Mouse (Mus musculus) bone marrow, adult 2 months (tissue): Measurements from ENCODE around the gene Ccdc186. TPM values are rescaled to one million over a fixed set of nuclear protein-coding genes. Genes with fewer than 3 reads are reported as not detected.

ENCODE experiments used
- H3K27ac ChIP-seq: fragments of 200-500 bp; 2 replicates; pipeline ENCODE4 v1.5.1; 2012; ENCODE audit warnings: low read depth, mild to moderate bottlenecking, control low read depth, inconsistent platforms, low read length; ENCODE audit not compliant: control insufficient read depth, poor library complexity, insufficient read depth
- H3K4me1 ChIP-seq: fragments of 200-500 bp; 2 replicates; pipeline ENCODE4 v1.6.1; 2011; ENCODE audit warnings: low read length; ENCODE audit not compliant: control insufficient read depth, insufficient read depth
- H3K4me3 ChIP-seq: fragments of 200-500 bp; replicated peaks from 2 replicates; pipeline ENCODE3; 2011; ENCODE audit warnings: mild to moderate bottlenecking, low read depth, low read length, control low read depth; ENCODE audit not compliant: control insufficient read depth
- CTCF ChIP-seq: fragments of 200-500 bp; IDR thresholded peaks from 2 replicates; pipeline ENCODE4 v1.5.1; 2011; ENCODE audit warnings: low read length, control low read depth; ENCODE audit not compliant: control insufficient read depth, insufficient read depth
- POLR2A ChIP-seq: fragments of 200-500 bp; IDR thresholded peaks from 2 replicates; pipeline ENCODE4 v1.6.1; 2011; ENCODE audit warnings: low read depth, mild to moderate bottlenecking, control low read depth, low read length, borderline replicate concordance; ENCODE audit not compliant: control insufficient read depth
- WGBS: fragments of 180-500 bp; shearing (Covaris S2); methylation state at CpG from one replicate; pipeline ENCODE4 v1.1.7; 2018; 5-methylcytosine and 5-hydroxymethylcytosine counted together
- polyA plus RNA-seq: library from polyadenylated mRNA; stranded (reverse); fragments of >200 nt; gene quantifications from 2 replicates; pipeline ENCODE4 v1.2.4, GENCODE M21; 2011; ENCODE audit warnings: low replicate concordance; ENCODE audit not compliant: missing spikeins, insufficient read depth, insufficient read length

Ccdc186 gene
- polyA plus RNA-seq, 1 experiment = 11.6 TPM

- Histone ChIP-seq H3K4me3 (no peak overlapping the region), H3K27ac (no peak overlapping the region), H3K4me1 (peaks cover under 1% of the 10 kb centered on the region; the same call in 1 of the 2 replicates)
- 65% methylated on average over 4 of the region's 4 CpGs for WGBS
- TF ChIP-seq POLR2A (no peak), CTCF (no peak)
Observed at GRCm38 (mm10) chr19:56750709-56751108, 71.3 kb downstream of the Ccdc186 start.

DNA sequence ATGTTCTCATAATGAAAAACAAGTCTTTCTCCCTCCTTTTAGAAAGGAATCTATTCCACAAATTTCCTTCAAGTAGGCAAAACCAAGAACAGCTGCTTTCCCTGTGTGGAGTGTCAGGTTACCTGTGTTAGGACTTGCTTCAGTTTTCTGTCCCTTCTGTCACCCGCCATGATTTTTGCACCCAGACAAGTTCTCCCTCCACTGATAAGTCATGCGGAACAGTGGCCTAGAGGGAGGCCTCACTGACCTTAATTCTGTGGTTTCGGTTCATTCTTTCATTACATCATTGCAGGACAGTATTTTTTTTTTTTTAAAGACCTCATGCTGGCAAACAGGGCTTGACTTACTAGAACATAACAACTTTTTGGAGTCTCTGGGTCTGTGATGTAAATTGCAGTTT, 72.6 kb downstream of the Ccdc186 start:
- Histone ChIP-seq H3K4me1 (no peaks in the 10 kb centered on the region; the same call in 1 of the 2 replicates), H3K4me3 (no peak overlapping the region), H3K27ac (no peak overlapping the region)
- TF ChIP-seq CTCF = no peak
- TF ChIP-seq POLR2A = no peak
- WGBS = 54% methylated on average over 3 of the region's 3 CpGs

DNA sequence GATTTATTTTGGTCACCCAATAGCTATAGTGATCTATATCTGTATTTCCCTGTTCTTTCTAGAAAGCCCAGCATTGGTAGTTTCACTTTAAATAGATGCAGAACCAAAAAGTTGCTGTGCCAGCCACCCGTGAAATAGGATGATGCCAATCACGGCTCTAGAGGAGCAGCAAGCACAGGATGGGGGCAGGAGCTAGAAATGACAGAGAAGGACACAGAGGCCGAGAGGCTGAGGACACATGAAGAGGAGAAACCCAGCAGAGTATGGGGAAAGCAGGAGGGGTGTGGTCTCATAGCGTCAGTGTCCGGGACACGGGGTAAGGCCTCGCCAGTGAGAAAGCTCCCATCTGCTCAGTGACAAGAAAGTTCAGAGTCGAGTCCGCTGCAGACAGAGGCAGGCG, 74.1 kb downstream of the Ccdc186 start:
- 75% methylated on average over 10 of the region's 10 CpGs for WGBS
- H3K27ac ChIP-seq = no peak overlapping the region
- no peaks in the 10 kb centered on the region; the same call in 1 of the 2 replicates for H3K4me1 ChIP-seq
- TF ChIP-seq CTCF (no peak), POLR2A (no peak)
- H3K4me3 ChIP-seq = no peak overlapping the region

DNA sequence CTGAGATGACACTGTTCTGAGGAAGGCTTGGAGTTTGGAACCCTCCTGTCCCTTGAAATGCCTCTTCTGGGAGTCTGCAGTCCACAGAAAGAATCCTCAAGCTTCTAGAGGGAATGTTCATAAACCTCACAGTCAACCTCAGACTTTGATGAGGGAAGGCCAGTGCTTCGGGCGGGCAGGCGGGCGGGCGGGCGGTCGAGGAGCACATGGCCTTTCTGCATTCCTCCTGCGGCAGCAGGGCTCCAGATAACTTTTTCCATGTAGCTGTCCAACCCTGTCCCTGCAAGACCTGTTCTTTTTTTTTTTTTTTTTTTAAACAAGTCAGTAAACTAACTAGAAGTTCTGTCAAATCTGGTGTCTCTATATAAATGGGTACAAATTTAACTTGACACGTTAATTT, 75.4 kb downstream of the Ccdc186 start:
- 94% methylated on average over 9 of the region's 9 CpGs for WGBS
- no peak overlapping the region for H3K4me3 ChIP-seq
- no peaks in the 10 kb centered on the region; the same call in 1 of the 2 replicates for H3K4me1 ChIP-seq
- no peak overlapping the region for H3K27ac ChIP-seq
- no peak for TF ChIP-seq POLR2A
- TF ChIP-seq CTCF = no peak

DNA sequence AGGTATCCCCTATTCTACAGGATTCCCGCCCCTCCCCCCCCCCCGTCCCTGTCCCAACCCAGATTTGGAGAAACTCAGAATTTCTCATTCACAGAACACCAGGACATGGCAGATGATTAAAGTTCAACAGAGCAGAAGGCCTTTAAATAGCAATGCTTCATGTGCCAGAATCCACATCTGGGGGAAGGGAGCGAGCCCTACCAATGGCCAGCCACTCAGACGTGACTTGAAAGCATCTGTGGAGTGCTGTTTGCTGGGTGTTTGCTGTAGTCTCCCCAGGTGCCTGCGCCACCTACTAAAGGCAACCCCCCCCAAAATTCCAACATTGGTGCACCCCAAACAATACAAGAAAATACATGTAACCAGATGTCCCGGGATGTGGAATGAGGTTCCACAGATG, 76.5 kb downstream of the Ccdc186 start:
- no peak for TF ChIP-seq CTCF
- TF ChIP-seq POLR2A = no peak
- Histone ChIP-seq H3K4me1 (no peaks in the 10 kb centered on the region; the same call in 1 of the 2 replicates), H3K4me3 (no peak overlapping the region), H3K27ac (no peak overlapping the region)
- WGBS = 82% methylated on average over 6 of the region's 6 CpGs

DNA sequence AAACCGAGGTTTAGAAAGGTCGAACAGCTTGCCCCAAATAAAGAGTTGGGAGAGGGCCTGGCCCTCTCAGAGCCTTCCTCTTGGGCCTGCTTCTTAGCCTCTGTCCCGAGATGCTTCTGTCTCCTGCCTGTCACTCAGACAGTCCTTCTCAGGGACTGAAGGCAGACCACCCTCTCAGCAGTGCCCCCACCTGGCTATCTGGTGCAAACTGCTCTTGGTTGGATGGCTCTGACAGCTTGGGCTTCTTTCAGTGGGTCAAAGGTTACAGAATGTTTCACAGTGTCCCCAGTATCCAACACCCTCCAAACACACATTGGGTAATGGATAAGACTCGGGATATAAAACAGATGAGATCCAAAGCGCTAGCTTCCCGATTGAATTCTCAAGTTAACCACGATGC, 76.9 kb downstream of the Ccdc186 start:
- WGBS = 73% methylated on average over 7 of the region's 7 CpGs
- H3K4me1 ChIP-seq = no peaks in the 10 kb centered on the region; the same call in 1 of the 2 replicates

More for the DNA sequence above, 76.9 kb downstream of the Ccdc186 start:
- TF ChIP-seq CTCF = no peak
- TF ChIP-seq POLR2A = no peak
- no peak overlapping the region for H3K4me3 ChIP-seq
- H3K27ac ChIP-seq = no peak overlapping the region

Other genes with a start within 250 kb of the Ccdc186 start
- gene Adrb1, start 100.0 kb downstream of the Ccdc186 start, polyA plus RNA-seq = 0.50 TPM in 1 of 2 replicates, not detected in the other
- gene Tdrd1, start 4.0 kb upstream of the Ccdc186 start, polyA plus RNA-seq = not detected in 2 replicates
- gene Vwa2, start 52.1 kb upstream of the Ccdc186 start, polyA plus RNA-seq = not detected in 2 replicates
- 1.3 and 4.9 TPM in 2 replicates for gene Afap1l2, start 186.0 kb upstream of the Ccdc186 start, polyA plus RNA-seq